Mouse (Mus musculus): ENCODE measurements at regions not wholly inside any gene's neighbourhood (a gene's known extent, or its start where the extent isn't known, plus 50 kb on each side); places are given as distances from the start of the nearest gene placed in this dataset.
A peak's percentile ranks its signal among the peaks of the same experiment; 100 is the strongest.

DNA sequence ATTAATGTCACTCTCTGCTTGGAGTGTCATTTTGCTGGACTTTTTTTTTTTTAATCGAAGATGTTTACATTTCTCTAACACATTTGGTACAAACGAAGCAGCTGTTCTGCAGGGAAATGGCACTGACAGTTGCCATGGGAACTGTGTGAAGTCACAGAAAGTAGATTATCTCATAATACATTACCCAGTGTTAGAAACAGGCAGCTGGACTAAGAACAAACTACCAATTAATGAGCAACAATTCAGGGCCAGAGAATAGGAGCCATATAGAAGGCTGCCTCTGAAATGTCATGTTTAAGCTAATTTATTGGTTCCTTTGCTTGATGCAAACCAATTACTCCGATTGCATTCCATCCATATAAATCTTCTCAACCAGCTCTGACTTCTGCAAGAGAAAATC is 159.3 kb upstream of the Large1 start:
- Histone ChIP-seq H3K4me3 (replicated peaks; ENCODE audit: low read depth, low read length) (no peak overlapping the region), H3K27me3 (ENCODE audit: control insufficient read depth, insufficient read depth, low read length) (no peaks in the 10 kb centered on the region), H3K36me3 (ENCODE audit: control insufficient read depth, insufficient read depth, low read length) (no peaks in the 10 kb centered on the region), H3K4me1 (ENCODE audit: control insufficient read depth, insufficient read depth, low read length) (no peaks in the 10 kb centered on the region), H3K4me2 (ENCODE audit: low read length) (no peak overlapping the region), H3K9me3 (ENCODE audit: control insufficient read depth, low read length) (no peaks in the 10 kb centered on the region), H3K9ac (replicated peaks; ENCODE audit: low read length) (no peak overlapping the region), H3K27ac (replicated peaks; ENCODE audit: low read depth, low read length) (no peak overlapping the region)
- ATAC-seq (ENCODE audit: low FRiP score, low TSS enrichment): peak; percentile 50; the same call in 1 of the 2 replicates
- peak; percentile 50 for DNase-seq
- WGBS: 66% methylated on average over 3 of the region's 3 CpGs

Measured in midbrain, embryonic 14.5 days (tissue).